Mouse (Mus musculus): ENCODE results near the gene Scap. TPM values are rescaled to one million over a fixed set of nuclear protein-coding genes. Genes with fewer than 3 reads are reported as not detected.

Scap gene
- polyA plus RNA-seq, 1 experiment = not detected

GRCm38 (mm10) chr9:110343805-110344204 lies 10.7 kb downstream of the Scap start:
- 76% methylated on average over 6 of the region's 6 CpGs for WGBS
- H3K4me1 ChIP-seq (ENCODE audit: control insufficient read depth, insufficient read depth, low read length) = peaks cover 5% of the 10 kb centered on the region; the same call in 1 of the 2 replicates
- H3K27ac ChIP-seq (ENCODE audit: insufficient read depth, low read depth, low read length) = no peak overlapping the region
- no peak for TF ChIP-seq CTCF (IDR thresholded peaks at IDR 0.05; ENCODE audit: insufficient read depth, low read depth, low read length)
- no peak for TF ChIP-seq POLR2A (IDR thresholded peaks at IDR 0.05; ENCODE audit: insufficient read depth, low read depth, low read length)
- H3K4me3 ChIP-seq (ENCODE audit: insufficient read depth, low read depth, low read length) = no peak overlapping the region

- Histone ChIP-seq H3K4me1 (ENCODE audit: control insufficient read depth, insufficient read depth, low read length) (peaks cover 6% of the 10 kb centered on the region; the same call in 1 of the 2 replicates), H3K4me3 (ENCODE audit: insufficient read depth, low read depth, low read length) (no peak overlapping the region), H3K27ac (ENCODE audit: insufficient read depth, low read depth, low read length) (no peak overlapping the region)
- 77% methylated on average over 7 of the region's 7 CpGs for WGBS
- no peak for TF ChIP-seq CTCF (IDR thresholded peaks at IDR 0.05; ENCODE audit: insufficient read depth, low read depth, low read length)
- TF ChIP-seq POLR2A (IDR thresholded peaks at IDR 0.05; ENCODE audit: insufficient read depth, low read depth, low read length) = no peak
Measured at GRCm38 (mm10) chr9:110345057-110345739, 12.1 kb downstream of the Scap start.

- WGBS = 63% methylated on average over 4 of the region's 4 CpGs
- Histone ChIP-seq H3K4me3 (ENCODE audit: insufficient read depth, low read depth, low read length) (no peak overlapping the region), H3K27ac (ENCODE audit: insufficient read depth, low read depth, low read length) (no peak overlapping the region), H3K4me1 (ENCODE audit: control insufficient read depth, insufficient read depth, low read length) (peaks cover 8% of the 10 kb centered on the region)
- TF ChIP-seq POLR2A (IDR thresholded peaks at IDR 0.05; ENCODE audit: insufficient read depth, low read depth, low read length) (no peak), CTCF (IDR thresholded peaks at IDR 0.05; ENCODE audit: insufficient read depth, low read depth, low read length) (no peak)
Measured at GRCm38 (mm10) chr9:110348899-110349298, 15.8 kb downstream of the Scap start.

GRCm38 (mm10) chr9:110350188-110350587 lies 17.1 kb downstream of the Scap start:
- TF ChIP-seq POLR2A (IDR thresholded peaks at IDR 0.05; ENCODE audit: insufficient read depth, low read depth, low read length) (no peak), CTCF (IDR thresholded peaks at IDR 0.05; ENCODE audit: insufficient read depth, low read depth, low read length) (no peak)
- peaks cover 8% of the 10 kb centered on the region for H3K4me1 ChIP-seq (ENCODE audit: control insufficient read depth, insufficient read depth, low read length)
- 87% methylated on average over 5 of the region's 5 CpGs for WGBS
- H3K4me3 ChIP-seq (ENCODE audit: insufficient read depth, low read depth, low read length) = no peak overlapping the region
- H3K27ac ChIP-seq (ENCODE audit: insufficient read depth, low read depth, low read length) = no peak overlapping the region

GRCm38 (mm10) chr9:110350612-110351011 lies 17.5 kb downstream of the Scap start:
- TF ChIP-seq POLR2A (IDR thresholded peaks at IDR 0.05; ENCODE audit: insufficient read depth, low read depth, low read length) (no peak), CTCF (IDR thresholded peaks at IDR 0.05; ENCODE audit: insufficient read depth, low read depth, low read length) (no peak)
- Histone ChIP-seq H3K27ac (ENCODE audit: insufficient read depth, low read depth, low read length) (no peak overlapping the region), H3K4me1 (ENCODE audit: control insufficient read depth, insufficient read depth, low read length) (peaks cover 8% of the 10 kb centered on the region), H3K4me3 (ENCODE audit: insufficient read depth, low read depth, low read length) (no peak overlapping the region)
- WGBS = 92% methylated on average over 5 of the region's 5 CpGs

- WGBS = 89% methylated on average over 2 of the region's 2 CpGs
- H3K27ac ChIP-seq (ENCODE audit: insufficient read depth, low read depth, low read length) = no peak overlapping the region
- no peak for TF ChIP-seq CTCF (IDR thresholded peaks at IDR 0.05; ENCODE audit: insufficient read depth, low read depth, low read length)
- no peak for TF ChIP-seq POLR2A (IDR thresholded peaks at IDR 0.05; ENCODE audit: insufficient read depth, low read depth, low read length)
- peaks cover 8% of the 10 kb centered on the region for H3K4me1 ChIP-seq (ENCODE audit: control insufficient read depth, insufficient read depth, low read length)
- no peak overlapping the region for H3K4me3 ChIP-seq (ENCODE audit: insufficient read depth, low read depth, low read length)
Measured at GRCm38 (mm10) chr9:110351350-110351749, 18.3 kb downstream of the Scap start.

GRCm38 (mm10) chr9:110351932-110352632 lies 19.0 kb downstream of the Scap start:
- peaks cover 6% of the 10 kb centered on the region for H3K4me1 ChIP-seq (ENCODE audit: control insufficient read depth, insufficient read depth, low read length)
- WGBS = 62% methylated on average over 8 of the region's 8 CpGs
- no peak overlapping the region for H3K4me3 ChIP-seq (ENCODE audit: insufficient read depth, low read depth, low read length)
- TF ChIP-seq CTCF (IDR thresholded peaks at IDR 0.05; ENCODE audit: insufficient read depth, low read depth, low read length) (no peak), POLR2A (IDR thresholded peaks at IDR 0.05; ENCODE audit: insufficient read depth, low read depth, low read length) (no peak)
- H3K27ac ChIP-seq (ENCODE audit: insufficient read depth, low read depth, low read length) = no peak overlapping the region

GRCm38 (mm10) chr9:110358341-110358740 lies 25.3 kb downstream of the Scap start:
- TF ChIP-seq CTCF (IDR thresholded peaks at IDR 0.05; ENCODE audit: insufficient read depth, low read depth, low read length) (no peak), POLR2A (IDR thresholded peaks at IDR 0.05; ENCODE audit: insufficient read depth, low read depth, low read length) (no peak)
- 93% methylated on average over 2 of the region's 2 CpGs for WGBS

GRCm38 (mm10) chr9:110361299-110361698 lies 28.2 kb downstream of the Scap start:
- 88% methylated on average over 12 of the region's 12 CpGs for WGBS
- H3K27ac ChIP-seq (ENCODE audit: insufficient read depth, low read depth, low read length) = no peak overlapping the region
- H3K4me1 ChIP-seq (ENCODE audit: control insufficient read depth, insufficient read depth, low read length) = no peaks in the 10 kb centered on the region
- TF ChIP-seq CTCF (IDR thresholded peaks at IDR 0.05; ENCODE audit: insufficient read depth, low read depth, low read length) = no peak
- no peak for TF ChIP-seq POLR2A (IDR thresholded peaks at IDR 0.05; ENCODE audit: insufficient read depth, low read depth, low read length)
- H3K4me3 ChIP-seq (ENCODE audit: insufficient read depth, low read depth, low read length) = no peak overlapping the region

More at GRCm38 (mm10) chr9:110358341-110358740, 25.3 kb downstream of the Scap start:
- no peak overlapping the region for H3K4me3 ChIP-seq (ENCODE audit: insufficient read depth, low read depth, low read length)
- no peak overlapping the region for H3K27ac ChIP-seq (ENCODE audit: insufficient read depth, low read depth, low read length)
- H3K4me1 ChIP-seq (ENCODE audit: control insufficient read depth, insufficient read depth, low read length) = no peaks in the 10 kb centered on the region

All from olfactory bulb, adult 2 months (tissue).